ENCODE assay signal across 16 mouse cellular contexts in the genomic region with DNA sequence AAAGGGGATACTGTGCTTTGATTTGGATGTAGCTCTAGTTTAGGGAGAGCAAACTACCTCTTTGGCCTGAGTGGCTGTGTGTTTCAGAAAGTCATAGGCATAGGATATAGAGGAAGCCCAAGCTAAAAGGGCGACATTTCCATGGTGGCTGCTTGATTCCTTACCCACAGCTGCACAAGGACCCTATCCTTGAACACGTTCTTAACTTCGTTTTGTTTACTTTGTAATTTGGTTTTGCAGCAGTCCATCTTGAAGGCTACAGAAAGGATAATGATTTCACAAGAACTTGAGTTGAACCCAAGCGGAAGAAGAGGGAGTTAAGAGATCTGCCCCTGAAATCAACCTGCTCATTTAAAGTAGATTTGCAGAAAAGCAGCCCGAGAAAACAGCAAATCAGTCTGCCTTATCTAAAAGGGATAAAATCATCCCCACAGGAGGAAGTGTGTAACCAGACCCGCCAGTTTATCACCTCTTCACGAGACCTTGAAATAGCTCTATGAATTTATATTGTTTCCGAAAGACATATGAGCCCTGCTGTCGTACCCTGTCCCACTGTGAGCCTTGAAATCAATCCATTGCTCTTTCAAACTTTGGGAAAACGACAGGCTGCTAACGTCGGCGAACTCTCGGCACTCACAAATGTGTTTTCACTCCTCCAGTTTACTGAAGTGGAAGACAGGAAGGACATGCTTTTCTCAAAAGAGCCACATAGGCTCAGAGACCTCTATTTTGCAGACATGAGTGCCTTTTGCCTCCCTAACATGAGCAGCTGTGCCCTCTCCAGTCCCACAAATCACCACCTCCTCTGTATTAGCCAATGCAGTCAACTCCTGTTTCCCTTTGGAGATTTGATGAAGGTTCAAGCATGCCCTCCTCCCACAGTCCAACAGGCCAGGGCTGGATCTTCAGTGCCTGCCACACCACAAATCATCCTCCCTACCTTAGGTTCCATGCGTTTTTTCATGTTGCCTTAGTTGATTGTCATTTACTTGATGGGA.
DNase-seq lines count a peak whose midpoint lies in the region; ATAC-seq lines count a peak whose summit lies in the region.
"Had no signal": no experiment of that assay in that cellular context is flagged by ENCODE, and none has a peak within 500 bp of the region (broad histone marks: within the 10 kb centered on the region; RNA-seq: fewer than 3 reads in every experiment).

No protein-coding gene starts in this region.

- no peak overlapping the region for H3K4me2 ChIP-seq in hindbrain, embryonic 14.5 days (replicated peaks)
- H3K4me2 ChIP-seq in neural tube, embryonic 15.5 days = no peak overlapping the region
- H3K4me2 ChIP-seq: forebrain, embryonic 15.5 days; hindbrain, embryonic 12.5 days had no signal

- ATAC-seq in hindbrain, embryonic 14.5 days (ENCODE audit: low FRiP score) = no peak
- no peak for ATAC-seq in neural tube, embryonic 15.5 days (ENCODE audit: low FRiP score)
- ATAC-seq: forebrain, embryonic 15.5 days; intestine, postnatal 0 days had no signal

- no peaks in the 10 kb centered on the region for H3K9me3 ChIP-seq in hindbrain, embryonic 10.5 days
- no peaks in the 10 kb centered on the region for H3K9me3 ChIP-seq in hindbrain, embryonic 14.5 days (ENCODE audit: control insufficient read depth, low read length)
- no peaks in the 10 kb centered on the region for H3K9me3 ChIP-seq in neural tube, embryonic 15.5 days (replicated peaks)
- H3K9me3 ChIP-seq: forebrain, embryonic 15.5 days; hindbrain, embryonic 12.5 days had no signal

- no peaks in the 10 kb centered on the region for H3K36me3 ChIP-seq in hindbrain, embryonic 10.5 days
- no peaks in the 10 kb centered on the region for H3K36me3 ChIP-seq in hindbrain, embryonic 14.5 days (replicated peaks; ENCODE audit: control insufficient read depth, insufficient read depth)
- no peaks in the 10 kb centered on the region for H3K36me3 ChIP-seq in neural tube, embryonic 15.5 days
- H3K36me3 ChIP-seq: forebrain, embryonic 15.5 days; hindbrain, embryonic 12.5 days had no signal

- no peak overlapping the region for H3K4me3 ChIP-seq in hindbrain, embryonic 10.5 days
- no peak overlapping the region for H3K4me3 ChIP-seq in hindbrain, embryonic 14.5 days (replicated peaks; ENCODE audit: low read length)
- no peak overlapping the region for H3K4me3 ChIP-seq in neural tube, embryonic 15.5 days (replicated peaks)
- H3K4me3 ChIP-seq: erythroblast, embryonic 14.5 days; forebrain, embryonic 15.5 days; hindbrain, embryonic 12.5 days; left cerebral cortex, adult 2 months had no signal

- no peaks in the 10 kb centered on the region for H3K27me3 ChIP-seq in hindbrain, embryonic 10.5 days (ENCODE audit: insufficient read depth, poor library complexity, severe bottlenecking)
- H3K27me3 ChIP-seq in hindbrain, embryonic 14.5 days (ENCODE audit: control insufficient read depth, insufficient read depth, low read length) = no peaks in the 10 kb centered on the region
- H3K27me3 ChIP-seq in neural tube, embryonic 15.5 days (replicated peaks) = no peaks in the 10 kb centered on the region
- H3K27me3 ChIP-seq: forebrain, embryonic 15.5 days; hindbrain, embryonic 12.5 days had no signal

- WGBS in hindbrain, embryonic 10.5 days = 72% methylated on average over 15 of the region's 15 CpGs
- 66% methylated on average over 15 of the region's 15 CpGs for WGBS in hindbrain, embryonic 14.5 days
- WGBS in neural tube, embryonic 15.5 days = 57% methylated on average over 15 of the region's 15 CpGs

- H3K9ac ChIP-seq in hindbrain, embryonic 14.5 days = no peak overlapping the region
- no peak overlapping the region for H3K9ac ChIP-seq in neural tube, embryonic 15.5 days (replicated peaks)
- H3K9ac ChIP-seq: forebrain, embryonic 15.5 days; hindbrain, embryonic 12.5 days had no signal

- H3K4me1 ChIP-seq in hindbrain, embryonic 10.5 days (replicated peaks) = peaks cover 17% of the 10 kb centered on the region
- H3K4me1 ChIP-seq in hindbrain, embryonic 14.5 days (replicated peaks; ENCODE audit: control insufficient read depth, insufficient read depth, low read length) = no peaks in the 10 kb centered on the region
- 0 out of 2 replicates have a peak, but pooled peaks cover 5% of the 10 kb centered on the region for H3K4me1 ChIP-seq in neural tube, embryonic 15.5 days
- H3K4me1 ChIP-seq: forebrain, embryonic 15.5 days had no signal

- H3K27ac ChIP-seq in hindbrain, embryonic 10.5 days = peak overlapping the region; percentile 45; the same call in 1 of the 2 replicates
- no peak overlapping the region for H3K27ac ChIP-seq in hindbrain, embryonic 14.5 days
- H3K27ac ChIP-seq in neural tube, embryonic 15.5 days (replicated peaks) = no peak overlapping the region
- H3K27ac ChIP-seq: forebrain, embryonic 15.5 days; hindbrain, embryonic 12.5 days; left cerebral cortex, adult 2 months had no signal

- DNase-seq in embryo, embryonic 10 days (ENCODE audit: low spot score) = peak; percentile 15
- no peak for DNase-seq in embryo, embryonic 10.5 days (ENCODE audit: low spot score)
- DNase-seq in hindbrain, embryonic 10.5 days (ENCODE audit: low spot score) = no peak
- no peak for DNase-seq in hindbrain, embryonic 14.5 days (ENCODE audit: low spot score)
- DNase-seq in neural tube, embryonic 10.5 days (ENCODE audit: extremely low spot score, low spot score) = peak; percentile 17
- DNase-seq in spleen, postnatal 36 days (ENCODE audit: low spot score in 2 of 2) = no peak
- DNase-seq in adrenal gland, postnatal 25 days = no peak
- DNase-seq: cerebellum, postnatal 36 days; midbrain, embryonic 14.5 days; thymus, postnatal 4 days had no signal

Comparison
In these comparisons a context has a peak if more than half of its experiments do, and no peak if none do; other contexts are left out.
1. DNase-seq: peak in embryo, embryonic 10 days (single experiment) and neural tube, embryonic 10.5 days (single experiment); none in embryo, embryonic 10.5 days (single experiment), hindbrain, embryonic 10.5 days (single experiment), hindbrain, embryonic 14.5 days (single experiment), spleen, postnatal 36 days (0 of 2) and adrenal gland, postnatal 25 days (single experiment).